Mouse (Mus musculus) frontal cortex, postnatal 14 days (tissue): ENCODE measurements around the gene Gm26938.

Source experiments
- DNase-seq, 2 experiments: peaks; one replicate each; pipeline ENCODE4 v3.0.0; 2022; ENCODE audit warnings: low spot score in 2 of 2

Gm26938 gene

DNA sequence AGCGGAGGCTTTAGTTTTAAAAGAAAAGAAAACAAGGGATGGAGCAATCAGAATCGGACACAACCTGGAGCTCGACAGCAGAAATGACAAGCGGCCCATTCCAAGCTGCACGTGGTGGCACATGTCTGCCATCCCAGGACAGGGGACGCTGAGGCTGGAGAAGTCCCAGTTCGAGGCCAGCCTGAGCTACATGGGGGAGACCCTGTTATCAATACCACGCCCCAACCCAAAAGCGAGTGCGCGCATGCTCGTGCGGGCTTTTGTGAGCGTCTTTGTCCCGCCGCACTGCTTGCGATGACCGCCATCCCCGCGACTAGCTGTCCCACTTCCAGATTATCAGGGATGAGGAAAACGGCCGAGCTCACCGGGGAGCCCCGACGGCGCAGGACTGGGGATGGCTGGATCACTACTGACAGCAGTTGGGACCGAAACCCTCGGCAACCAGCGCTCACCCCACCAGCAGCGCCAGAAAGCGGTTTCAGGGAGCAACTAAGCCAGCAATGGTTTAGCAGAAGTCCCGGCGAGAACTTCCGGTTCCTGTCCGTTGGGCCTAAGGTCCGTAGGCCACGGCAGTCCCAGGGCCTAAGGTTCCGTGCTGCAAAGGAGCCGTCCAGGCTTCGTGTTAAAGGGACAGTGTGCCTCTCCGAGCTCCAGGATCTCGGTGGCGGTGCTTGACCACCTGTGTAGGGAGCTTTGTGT lies at the start of gene Gm26938, which contains the start of gene Psmg3:
Gm26938 (minus strand) TSS at position 51 of the 699 bp plus-strand sequence.
Psmg3 (minus strand) TSS at position 529 of the 699 bp plus-strand sequence.
- peak; percentile 76 to 84 for DNase-seq

DNA sequence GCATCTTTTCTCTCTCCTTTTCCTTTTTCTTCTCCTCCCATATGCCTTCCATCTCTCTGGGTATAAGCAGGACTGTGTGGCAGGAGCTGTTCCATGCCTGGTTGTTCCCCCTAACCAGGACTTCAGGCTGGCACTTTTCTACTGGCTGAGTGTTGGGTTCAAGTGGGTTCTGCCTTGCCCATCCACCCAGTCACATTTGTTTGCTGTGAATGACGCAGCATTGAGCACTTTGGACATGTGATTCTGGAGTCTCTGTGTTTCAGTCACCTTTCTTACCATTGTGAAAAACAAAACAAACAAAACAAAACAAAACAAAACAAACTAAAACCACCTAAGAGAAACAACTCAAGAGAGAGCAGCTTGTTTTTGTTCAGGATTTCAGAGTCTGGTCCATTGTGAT lies 45.3 kb upstream of the Gm26938 start:
- no peak for DNase-seq

DNA sequence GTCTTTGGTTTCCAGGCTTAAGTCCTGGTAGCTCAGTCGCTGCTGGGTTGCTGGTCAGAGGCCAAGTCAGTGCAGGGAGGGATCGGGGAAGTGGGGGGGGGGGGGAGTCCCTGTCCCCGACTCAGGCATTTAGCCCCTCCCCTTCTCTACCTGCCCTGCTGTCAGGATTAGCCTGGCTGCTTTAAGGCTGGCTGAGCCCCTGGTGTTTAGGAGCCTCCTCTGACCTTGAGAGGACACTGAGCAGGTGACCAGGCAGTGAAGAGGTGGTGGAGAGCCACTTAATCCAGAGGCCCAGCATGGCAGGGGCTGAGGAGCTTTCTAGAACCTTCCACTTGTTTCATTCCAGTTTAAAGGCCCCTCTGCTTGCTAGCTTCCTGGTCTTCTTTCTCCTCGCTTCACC lies 44.7 kb upstream of the Gm26938 start:
- no peak for DNase-seq

DNA sequence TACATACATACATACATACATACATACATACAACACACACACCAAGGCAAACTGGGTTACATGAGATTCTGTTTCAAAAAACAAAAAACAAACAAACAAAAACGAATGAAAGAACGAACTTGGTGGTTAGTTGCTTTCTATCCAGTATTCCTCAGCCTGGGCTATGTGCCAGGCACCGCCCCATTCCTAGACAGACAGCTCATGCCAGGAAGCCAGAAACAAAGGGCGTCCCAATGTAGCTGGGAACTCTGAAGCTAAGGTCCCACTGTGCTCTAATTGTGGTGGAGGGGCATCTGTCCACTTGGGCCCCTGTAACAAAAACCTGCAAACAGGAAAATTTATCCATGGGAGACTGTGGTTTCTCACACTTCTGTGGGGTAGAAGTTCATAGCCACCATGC lies 36.6 kb upstream of the Gm26938 start:
- no peak for DNase-seq

DNA sequence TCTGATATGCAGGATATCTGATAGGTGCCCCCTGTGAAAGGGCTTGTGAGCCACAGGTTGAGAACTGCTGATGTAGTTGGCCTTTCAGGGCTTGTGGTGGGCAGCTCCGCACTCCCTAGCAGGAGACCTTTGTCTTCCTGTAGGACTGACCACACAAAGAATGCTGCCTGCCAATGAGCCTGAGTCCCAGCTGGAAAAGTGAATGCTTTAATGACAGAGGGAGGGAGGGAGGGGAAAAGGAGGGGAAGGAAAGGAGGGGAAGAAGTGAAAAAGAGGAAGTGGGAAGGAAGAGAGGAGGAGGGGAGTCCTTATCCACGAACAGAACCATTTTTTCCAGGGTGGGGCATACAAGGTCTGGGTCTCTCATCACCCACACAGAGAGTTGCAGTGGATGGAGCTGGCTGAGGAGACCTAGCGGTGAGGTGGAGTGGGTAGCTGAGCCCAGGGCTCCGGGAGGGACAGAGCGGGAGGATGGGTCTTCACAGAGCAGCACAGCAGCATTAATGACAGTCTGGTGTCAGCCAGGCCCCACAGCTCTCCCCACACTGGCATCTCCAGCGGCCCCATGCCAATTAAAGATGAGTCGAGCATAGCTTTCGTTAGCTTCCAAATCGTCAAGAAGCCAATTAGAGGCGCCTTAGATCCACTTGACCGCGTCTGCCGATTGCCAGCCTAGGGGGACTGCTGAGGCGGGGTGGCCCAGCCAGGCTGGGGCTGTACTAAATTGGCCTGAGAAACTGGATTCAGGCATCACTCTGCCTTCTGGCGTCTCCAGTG lies 34.3 kb upstream of the Gm26938 start:
- DNase-seq = no peak

DNA sequence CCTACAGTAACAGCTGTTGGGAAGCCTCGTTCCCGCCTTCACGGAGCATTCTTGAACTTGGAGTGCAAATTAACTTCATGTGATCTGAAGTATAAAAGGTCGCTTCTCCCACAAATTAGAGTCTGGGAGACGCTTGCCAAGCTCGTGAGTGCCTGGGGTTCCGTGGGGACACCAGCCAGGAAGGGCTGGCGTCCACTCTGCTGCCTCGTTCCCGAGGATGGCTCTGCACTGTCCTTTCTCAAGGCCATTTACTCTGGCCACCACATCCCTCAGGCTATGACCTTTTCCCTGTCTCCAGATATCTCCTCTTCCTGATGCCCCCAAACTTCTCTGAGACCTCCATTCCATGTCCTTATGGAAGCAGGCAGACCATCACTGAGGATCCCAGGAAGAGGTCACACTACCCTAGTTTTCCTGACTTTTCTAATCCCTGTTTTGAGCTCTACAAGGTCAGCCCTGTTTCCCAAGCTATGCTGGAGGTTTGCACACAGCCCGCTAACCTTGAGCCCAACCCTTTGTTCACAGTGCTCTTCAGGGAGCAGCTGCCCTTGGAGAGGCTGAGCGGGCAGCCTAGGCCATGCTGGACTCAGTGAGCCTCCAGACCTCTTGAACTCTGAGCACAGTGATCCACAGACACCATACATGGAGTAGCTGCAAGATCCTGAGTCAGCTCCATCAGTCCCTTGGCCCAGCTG lies 23.6 kb upstream of the Gm26938 start:
- no peak for DNase-seq

DNA sequence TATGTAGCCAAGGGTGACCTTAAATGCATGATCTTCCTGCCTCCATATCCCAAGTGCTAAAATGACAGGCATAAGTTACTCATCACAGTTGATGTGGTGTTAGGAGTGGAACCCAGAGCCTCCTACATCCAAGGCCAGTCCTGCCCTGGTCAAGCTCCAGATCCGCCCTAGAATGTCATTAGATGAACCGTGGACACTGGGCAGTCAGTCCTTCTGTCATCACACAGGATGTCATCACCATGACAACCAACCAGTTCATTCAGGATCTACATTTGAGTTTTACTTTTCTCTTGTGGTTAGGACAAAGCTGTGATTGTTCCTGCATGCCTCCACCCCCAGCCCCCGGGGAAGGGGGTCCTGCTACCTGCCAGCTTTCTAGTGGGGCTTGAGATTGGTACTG lies 12.9 kb upstream of the Gm26938 start:
- DNase-seq = no peak

DNA sequence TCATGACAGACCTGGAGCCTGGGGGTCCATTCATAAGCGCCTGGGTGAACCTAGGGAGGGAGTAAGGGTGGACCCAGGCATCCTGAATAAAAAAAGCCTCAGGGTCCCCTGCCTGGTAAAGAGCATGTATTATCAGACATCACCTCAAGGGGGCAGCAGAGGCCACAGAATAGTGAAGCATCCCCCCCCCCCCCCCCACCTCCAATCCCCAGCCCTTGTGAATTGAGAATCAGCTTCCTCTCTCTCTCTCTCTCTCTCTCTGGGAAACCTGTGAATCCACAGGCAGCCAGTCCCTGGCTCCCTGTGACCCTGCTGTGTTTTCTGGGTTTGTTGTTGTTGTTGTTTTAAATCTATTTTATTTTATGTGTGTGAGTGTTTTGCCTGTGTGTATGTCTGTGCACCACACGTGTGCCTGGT lies 12.3 kb upstream of the Gm26938 start:
- DNase-seq = peak in 1 of 2 experiments; percentile 34

DNA sequence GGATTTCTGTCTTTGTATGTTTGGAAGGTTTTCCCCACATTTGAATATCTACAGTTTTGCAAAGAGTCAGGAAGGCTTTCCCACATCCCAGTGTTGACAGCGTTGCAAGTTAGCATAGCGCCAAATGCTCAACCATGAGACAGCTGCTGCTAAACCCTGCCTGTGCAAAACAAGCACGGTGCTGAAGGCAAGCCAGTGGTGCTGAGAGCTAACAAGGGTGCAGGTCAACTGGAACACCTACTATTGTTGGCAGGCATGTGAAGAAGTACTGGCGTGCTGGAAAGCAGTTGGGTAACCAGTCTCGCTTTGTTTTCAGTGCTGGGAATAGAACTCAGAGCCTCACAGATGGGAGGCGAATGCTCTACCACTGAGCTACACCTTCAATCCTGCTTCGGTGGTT lies 9.5 kb upstream of the Gm26938 start:
- no peak for DNase-seq

DNA sequence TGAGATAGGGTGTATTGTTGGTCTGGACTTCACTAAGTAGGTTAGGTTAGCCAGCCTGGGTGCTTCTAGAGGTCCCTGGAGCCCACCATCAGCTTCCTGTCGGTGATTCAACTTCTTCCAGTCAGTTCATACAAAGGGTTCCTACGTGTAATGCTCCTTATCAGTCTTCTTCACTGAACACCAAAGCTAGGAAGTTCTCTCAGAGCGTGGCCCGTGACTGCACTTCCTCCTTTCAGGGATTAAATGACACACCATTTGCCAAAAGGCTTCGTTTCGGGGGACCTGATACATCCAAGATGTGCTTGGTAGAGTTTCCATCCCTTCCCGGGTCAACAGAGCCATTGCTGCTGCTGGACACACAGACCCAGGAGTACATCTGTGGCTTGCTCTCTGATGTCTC lies 5.9 kb upstream of the Gm26938 start:
- no peak for DNase-seq

DNA sequence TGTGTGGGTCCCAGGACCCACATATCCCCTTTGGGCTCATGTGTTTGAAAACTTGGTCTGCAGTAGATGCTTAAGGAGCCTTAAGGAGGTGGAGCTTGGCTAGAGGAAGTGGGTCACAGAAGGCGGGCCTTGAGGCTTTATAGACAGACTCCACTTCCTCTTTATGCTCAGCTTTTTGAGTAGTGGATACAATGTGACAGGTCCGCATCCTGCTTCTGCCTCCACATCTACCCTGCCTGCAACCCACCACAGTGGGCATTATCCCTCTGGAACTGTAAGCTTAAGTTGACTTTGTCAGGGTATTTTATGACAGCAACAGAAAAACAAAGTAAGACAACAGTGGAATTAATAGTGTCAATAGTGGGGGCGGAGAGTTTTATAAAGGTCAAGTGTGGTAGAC lies 4.5 kb upstream of the Gm26938 start:
- no peak for DNase-seq

DNA sequence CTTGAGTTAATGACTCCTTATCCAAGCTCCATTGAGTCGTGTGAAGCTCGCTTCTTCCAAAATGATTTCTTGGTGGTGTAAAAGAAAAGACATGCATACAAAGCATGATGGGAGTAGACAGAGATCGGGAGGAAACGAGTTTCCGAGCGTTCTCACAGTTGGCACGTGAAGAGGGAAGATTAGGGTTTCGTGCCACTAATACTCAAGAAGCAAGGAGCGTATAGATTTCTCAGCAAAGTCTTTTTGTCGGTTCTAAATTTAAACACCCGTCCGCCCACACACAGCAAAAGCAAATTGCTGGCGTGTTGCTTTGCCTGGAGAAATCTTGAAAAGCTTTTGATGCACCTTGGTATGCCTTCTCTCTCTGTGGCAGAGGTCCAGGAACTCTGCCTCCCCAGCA lies 3.2 kb upstream of the Gm26938 start:
- peak; percentile 23 to 50 for DNase-seq

DNA sequence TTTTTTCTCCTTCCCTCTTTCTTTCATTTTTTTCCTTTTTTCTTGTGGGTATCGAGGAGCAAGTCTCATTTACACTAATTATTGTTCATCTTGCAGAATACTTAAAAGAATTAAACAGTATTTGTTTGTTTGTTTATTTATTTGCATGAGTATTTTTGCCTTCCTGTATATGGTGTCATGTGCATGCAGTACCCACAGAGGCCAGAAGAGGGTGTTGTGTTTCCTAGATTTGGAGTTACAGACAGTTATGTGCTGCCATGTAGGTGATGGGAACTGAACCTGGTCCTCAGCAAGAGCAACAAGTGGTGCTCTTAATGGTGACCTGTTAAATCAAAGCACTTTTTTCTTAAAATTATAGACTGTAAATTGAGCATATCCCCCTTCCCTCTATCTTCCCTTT lies 1.4 kb upstream of the Gm26938 start:
- no peak for DNase-seq

DNA sequence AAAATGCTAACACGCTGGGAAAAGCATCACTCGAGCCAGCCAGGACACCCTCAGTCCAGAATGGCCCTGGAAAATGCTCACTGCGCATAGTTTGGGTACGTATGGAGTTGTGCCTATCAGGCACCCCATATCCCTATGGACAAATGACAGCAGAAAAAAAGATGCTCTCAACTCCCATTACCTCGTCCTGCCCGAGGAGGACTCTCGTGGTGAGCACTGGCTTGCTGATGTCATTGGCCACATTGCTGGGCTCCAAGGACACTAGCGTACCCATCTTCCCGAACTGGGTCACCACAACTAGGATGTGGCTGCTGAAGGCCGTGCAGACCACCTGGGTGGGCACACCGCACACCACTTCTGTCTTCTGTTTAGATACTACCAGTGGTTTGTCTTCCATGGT lies 260 bp downstream of the Gm26938 start:
- no peak for DNase-seq

DNA sequence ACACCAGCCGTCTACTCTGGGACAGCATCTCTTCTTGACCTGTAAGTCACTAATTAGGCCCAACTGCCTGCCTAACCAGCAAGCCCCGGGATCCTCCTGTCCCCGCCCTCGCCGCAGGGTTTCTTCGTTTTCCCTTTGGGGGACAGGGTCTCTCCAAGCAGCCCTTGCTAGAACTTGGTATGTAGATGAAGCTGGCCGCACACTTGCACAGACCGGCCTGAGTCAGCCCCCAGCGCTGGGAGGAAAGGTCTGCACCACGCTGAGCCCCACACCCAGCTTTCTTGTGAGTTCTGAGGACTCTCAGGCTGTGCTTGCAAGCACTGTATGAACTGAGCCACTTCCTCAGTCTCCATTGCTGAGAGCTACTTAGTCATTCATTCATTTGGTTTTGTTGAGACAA lies 1.7 kb downstream of the Gm26938 start:
- no peak for DNase-seq

DNA sequence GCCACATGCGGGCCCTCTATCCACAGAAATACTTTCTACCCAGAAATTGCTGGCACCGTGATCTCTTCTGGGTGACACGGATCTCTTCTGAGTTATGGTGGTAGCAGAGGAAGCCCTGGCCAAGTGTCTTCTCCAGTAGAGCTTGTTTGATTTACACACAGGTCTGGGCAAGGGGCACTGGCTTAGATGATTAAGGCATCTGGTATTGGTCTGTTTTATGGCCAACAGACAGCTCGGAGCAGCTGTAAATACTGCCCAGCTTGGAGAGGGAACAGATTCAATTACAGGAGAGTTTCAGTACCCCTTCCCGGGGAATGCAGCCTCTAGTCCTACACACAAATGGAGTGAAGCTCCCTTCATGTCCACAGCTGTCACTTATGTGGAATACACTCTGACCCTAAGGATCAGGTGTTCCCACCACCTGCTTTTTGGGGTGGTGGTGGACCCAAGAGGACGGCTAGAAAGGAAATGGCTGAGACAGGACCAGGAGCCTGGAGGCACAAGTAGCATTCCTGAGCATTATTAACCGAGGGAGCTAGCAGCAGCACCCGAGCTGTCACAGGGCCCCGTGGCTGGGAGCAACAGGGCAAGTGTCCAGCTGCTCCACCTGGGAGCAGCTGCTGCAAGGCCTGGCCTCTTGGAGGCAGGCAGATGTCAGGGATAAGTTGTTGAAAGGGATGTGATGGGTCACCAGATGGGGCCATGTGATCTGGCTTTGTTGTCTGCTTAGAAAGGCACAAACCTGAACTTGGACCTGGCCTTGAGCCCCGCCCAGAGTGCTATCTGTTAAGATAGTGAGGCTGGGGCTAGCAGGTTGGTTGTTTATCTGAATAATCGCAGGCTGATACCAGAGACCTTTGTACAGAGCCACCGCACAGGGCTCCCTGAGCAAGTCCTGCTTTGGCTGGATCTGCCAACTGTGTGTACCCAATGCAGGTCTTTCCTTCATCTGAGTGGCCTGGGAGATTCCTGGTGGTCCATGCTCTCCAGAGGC lies 4.4 kb downstream of the Gm26938 start:
- no peak for DNase-seq

DNA sequence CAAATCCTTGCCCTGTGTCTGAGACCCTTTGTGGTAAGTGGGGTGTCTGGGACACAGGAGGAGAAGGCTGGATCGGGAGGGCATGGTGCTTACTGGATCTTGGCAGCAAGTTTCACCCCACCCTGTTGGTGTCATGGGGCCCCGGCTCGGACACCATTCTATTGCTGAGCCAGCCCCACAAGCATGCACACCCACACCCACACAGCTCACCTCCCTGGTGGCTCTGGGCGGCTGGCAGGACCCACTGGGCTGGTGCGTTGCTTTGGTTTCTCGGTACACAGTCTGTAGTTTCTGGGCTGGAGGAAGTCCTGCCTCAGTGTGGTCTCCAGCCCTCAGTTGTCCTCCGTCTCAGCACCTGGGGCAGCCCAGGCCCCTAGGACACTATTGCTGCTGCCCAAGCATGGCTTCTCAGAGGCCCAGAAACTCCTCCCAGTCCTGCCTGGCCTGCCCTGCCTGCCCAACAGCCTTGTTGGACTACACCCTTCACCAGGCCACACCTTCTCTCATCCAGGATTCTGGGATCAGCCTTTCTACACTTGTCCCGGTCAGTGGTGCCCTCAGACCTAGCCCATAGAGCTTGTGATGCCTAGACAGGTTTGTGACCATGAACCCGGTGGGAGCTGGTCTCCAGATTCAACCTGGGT lies 6.5 kb downstream of the Gm26938 start, which contains the start of gene Tmem184a:
Tmem184a (minus strand) TSS at position 380 of the 644 bp plus-strand sequence.
- no peak for DNase-seq

DNA sequence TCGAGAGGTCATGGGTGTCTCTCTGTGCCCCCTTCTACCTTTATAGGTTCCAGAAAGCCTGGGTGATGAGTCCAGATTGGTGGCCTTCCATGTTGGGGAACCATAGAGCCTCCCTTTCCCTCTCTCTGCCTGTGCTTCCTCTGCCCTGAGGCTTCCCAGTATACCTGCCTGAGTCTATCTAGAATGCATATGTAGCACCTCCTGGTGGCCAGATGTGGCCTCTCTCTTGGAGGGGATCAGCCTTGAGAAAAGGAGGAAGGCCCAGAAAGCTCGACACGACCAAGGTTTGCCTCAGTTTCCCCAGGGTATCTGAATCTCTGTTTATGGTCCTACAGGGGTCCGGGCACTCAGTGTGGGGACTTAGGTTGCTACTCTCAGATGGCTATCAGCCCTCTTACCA lies 7.4 kb downstream of the Gm26938 start:
- DNase-seq = no peak

DNA sequence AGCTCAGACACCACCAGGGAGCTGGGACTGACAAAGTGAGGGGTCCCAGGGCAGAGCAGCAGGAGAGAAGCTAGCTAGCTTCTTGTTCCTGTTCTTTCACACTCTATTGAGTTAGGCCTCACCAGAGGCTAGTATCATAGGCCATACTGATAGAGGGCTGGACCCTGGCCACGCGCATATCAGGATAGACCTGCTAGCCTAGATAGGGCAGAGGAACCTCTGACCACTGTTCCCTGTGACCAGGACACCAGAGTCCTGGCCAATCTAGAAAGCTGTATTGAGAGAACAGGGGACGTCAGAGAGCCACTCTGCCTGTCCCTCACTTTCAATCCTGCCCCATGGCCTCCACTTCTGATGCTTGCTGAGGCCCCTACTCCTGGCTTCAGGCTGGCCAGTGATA lies 8.2 kb downstream of the Gm26938 start:
- DNase-seq = no peak

DNA sequence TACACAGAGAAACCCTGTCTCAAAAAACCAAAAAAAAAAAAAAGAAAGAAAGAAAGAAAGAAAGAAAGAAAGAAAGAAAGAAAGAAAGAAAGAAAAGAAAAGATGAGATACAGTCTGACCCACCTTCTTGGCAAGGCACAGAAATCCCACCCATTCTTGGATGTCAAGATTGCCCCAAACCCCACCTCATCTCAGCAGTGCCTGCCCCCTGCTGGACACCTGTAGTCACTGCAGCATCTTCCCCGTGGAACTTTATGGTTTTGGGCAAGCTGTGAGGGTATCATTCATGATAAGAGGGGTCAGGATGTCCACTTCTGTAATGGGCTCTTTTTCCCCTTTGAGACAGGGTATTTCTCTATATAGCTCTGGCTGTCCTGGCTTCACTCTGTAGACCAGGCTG lies 8.9 kb downstream of the Gm26938 start:
- DNase-seq = no peak

DNA sequence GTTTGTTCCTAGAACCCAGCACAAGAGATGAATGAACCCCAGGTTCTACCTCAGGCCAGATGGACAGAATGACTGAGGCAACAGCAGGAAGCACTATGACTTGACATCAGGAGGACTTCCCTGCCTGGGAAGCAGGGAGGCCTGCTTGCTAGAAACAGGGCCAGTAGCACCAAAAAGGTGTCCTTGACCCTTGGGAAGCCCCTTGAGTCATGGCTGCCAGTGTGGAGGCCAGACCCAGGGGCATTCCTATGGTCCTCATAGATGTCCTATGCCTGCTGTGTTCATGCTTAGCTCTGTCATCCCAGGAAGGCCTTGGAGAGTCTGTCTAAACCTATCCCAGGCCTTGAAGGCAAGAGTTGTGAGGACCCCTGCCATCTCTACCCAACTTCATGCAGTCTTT lies 9.8 kb downstream of the Gm26938 start:
- no peak for DNase-seq
